Mouse (Mus musculus): ENCODE measurements at regions not wholly inside any gene's neighbourhood (a gene's known extent, or its start where the extent isn't known, plus 50 kb on each side); places are given as distances from the start of the nearest gene placed in this dataset.

- 80% methylated on average over 2 of the region's 2 CpGs for WGBS
- Histone ChIP-seq H3K4me3 (ENCODE audit: low read depth, low read length) (no peak overlapping the region), H3K36me3 (ENCODE audit: control insufficient read depth, insufficient read depth, low read length) (no peaks in the 10 kb centered on the region), H3K27ac (ENCODE audit: low read depth, low read length) (no peak overlapping the region), H3K4me2 (no peak overlapping the region), H3K9me3 (ENCODE audit: control insufficient read depth, low read length) (no peaks in the 10 kb centered on the region), H3K9ac (ENCODE audit: low read depth, low read length) (no peak overlapping the region), H3K27me3 (replicated peaks; ENCODE audit: control insufficient read depth, insufficient read depth, low read length) (no peaks in the 10 kb centered on the region), H3K4me1 (replicated peaks; ENCODE audit: control insufficient read depth, insufficient read depth, low read length) (no peaks in the 10 kb centered on the region)
- DNase-seq (ENCODE audit: low spot score), result no peak
- no peak for ATAC-seq (replicated peaks; ENCODE audit: low FRiP score)
Measured at GRCm38 (mm10) chr1:128810094-128810493, 218.0 kb upstream of the Cxcr4 start.

- H3K27ac ChIP-seq (ENCODE audit: low read depth, low read length), result no peak overlapping the region
- no peaks in the 10 kb centered on the region for H3K4me1 ChIP-seq (replicated peaks; ENCODE audit: control insufficient read depth, insufficient read depth, low read length)
- H3K27me3 ChIP-seq (replicated peaks; ENCODE audit: control insufficient read depth, insufficient read depth, low read length), result no peaks in the 10 kb centered on the region
- no peak for DNase-seq (ENCODE audit: low spot score)
- H3K4me2 ChIP-seq, result no peak overlapping the region
- H3K36me3 ChIP-seq (ENCODE audit: control insufficient read depth, insufficient read depth, low read length), result no peaks in the 10 kb centered on the region
- no peak overlapping the region for H3K9ac ChIP-seq (ENCODE audit: low read depth, low read length)
- no peak overlapping the region for H3K4me3 ChIP-seq (ENCODE audit: low read depth, low read length)
- WGBS, result 85% methylated on average over 8 of the region's 8 CpGs
- no peaks in the 10 kb centered on the region for H3K9me3 ChIP-seq (ENCODE audit: control insufficient read depth, low read length)
- no peak for ATAC-seq (replicated peaks; ENCODE audit: low FRiP score)
Measured at GRCm38 (mm10) chr1:128809601-128810000, 217.5 kb upstream of the Cxcr4 start.

- Histone ChIP-seq H3K4me2 (no peak overlapping the region), H3K4me1 (replicated peaks; ENCODE audit: control insufficient read depth, insufficient read depth, low read length) (no peaks in the 10 kb centered on the region), H3K9ac (ENCODE audit: low read depth, low read length) (no peak overlapping the region), H3K9me3 (ENCODE audit: control insufficient read depth, low read length) (no peaks in the 10 kb centered on the region), H3K27ac (ENCODE audit: low read depth, low read length) (no peak overlapping the region), H3K4me3 (ENCODE audit: low read depth, low read length) (no peak overlapping the region), H3K36me3 (ENCODE audit: control insufficient read depth, insufficient read depth, low read length) (no peaks in the 10 kb centered on the region), H3K27me3 (replicated peaks; ENCODE audit: control insufficient read depth, insufficient read depth, low read length) (no peaks in the 10 kb centered on the region)
- 77% methylated on average over 5 of the region's 5 CpGs for WGBS
- ATAC-seq (replicated peaks; ENCODE audit: low FRiP score) (no peak), DNase-seq (ENCODE audit: low spot score) (no peak)
Measured at GRCm38 (mm10) chr1:128808599-128808998, 216.5 kb upstream of the Cxcr4 start.

- no peaks in the 10 kb centered on the region for H3K4me1 ChIP-seq (replicated peaks; ENCODE audit: control insufficient read depth, insufficient read depth, low read length)
- H3K27me3 ChIP-seq (replicated peaks; ENCODE audit: control insufficient read depth, insufficient read depth, low read length), result no peaks in the 10 kb centered on the region
- H3K27ac ChIP-seq (ENCODE audit: low read depth, low read length), result no peak overlapping the region
- WGBS, result 48% methylated on average over 10 of the region's 10 CpGs
- H3K9me3 ChIP-seq (ENCODE audit: control insufficient read depth, low read length), result no peaks in the 10 kb centered on the region
- no peak overlapping the region for H3K4me2 ChIP-seq
- ATAC-seq (replicated peaks; ENCODE audit: low FRiP score) (no peak), DNase-seq (ENCODE audit: low spot score) (no peak)
- no peak overlapping the region for H3K4me3 ChIP-seq (ENCODE audit: low read depth, low read length)
- no peaks in the 10 kb centered on the region for H3K36me3 ChIP-seq (ENCODE audit: control insufficient read depth, insufficient read depth, low read length)
- H3K9ac ChIP-seq (ENCODE audit: low read depth, low read length), result no peak overlapping the region
Measured at GRCm38 (mm10) chr1:128805687-128806653, 213.9 kb upstream of the Cxcr4 start.

- no peaks in the 10 kb centered on the region for H3K9me3 ChIP-seq (ENCODE audit: control insufficient read depth, low read length)
- H3K27ac ChIP-seq (ENCODE audit: low read depth, low read length), result no peak overlapping the region
- 32% methylated on average over 9 of the region's 9 CpGs for WGBS
- no peak overlapping the region for H3K4me3 ChIP-seq (ENCODE audit: low read depth, low read length)
- H3K4me2 ChIP-seq, result no peak overlapping the region
- no peak for DNase-seq (ENCODE audit: low spot score)
- H3K27me3 ChIP-seq (replicated peaks; ENCODE audit: control insufficient read depth, insufficient read depth, low read length), result no peaks in the 10 kb centered on the region
- no peaks in the 10 kb centered on the region for H3K4me1 ChIP-seq (replicated peaks; ENCODE audit: control insufficient read depth, insufficient read depth, low read length)
- 0 out of 2 replicates have a peak, but pooled peaks have one; percentile 15 for ATAC-seq (replicated peaks; ENCODE audit: low FRiP score)
- no peak overlapping the region for H3K9ac ChIP-seq (ENCODE audit: low read depth, low read length)
- H3K36me3 ChIP-seq (ENCODE audit: control insufficient read depth, insufficient read depth, low read length), result no peaks in the 10 kb centered on the region
Measured at GRCm38 (mm10) chr1:128803433-128804060, 211.5 kb upstream of the Cxcr4 start.

- no peak overlapping the region for H3K4me2 ChIP-seq
- no peaks in the 10 kb centered on the region for H3K9me3 ChIP-seq (ENCODE audit: control insufficient read depth, low read length)
- H3K4me1 ChIP-seq (replicated peaks; ENCODE audit: control insufficient read depth, insufficient read depth, low read length), result no peaks in the 10 kb centered on the region
- no peak overlapping the region for H3K4me3 ChIP-seq (ENCODE audit: low read depth, low read length)
- no peak for DNase-seq (ENCODE audit: low spot score)
- H3K36me3 ChIP-seq (ENCODE audit: control insufficient read depth, insufficient read depth, low read length), result no peaks in the 10 kb centered on the region
- no peak for ATAC-seq (replicated peaks; ENCODE audit: low FRiP score)
- no peaks in the 10 kb centered on the region for H3K27me3 ChIP-seq (replicated peaks; ENCODE audit: control insufficient read depth, insufficient read depth, low read length)
- H3K27ac ChIP-seq (ENCODE audit: low read depth, low read length), result no peak overlapping the region
- H3K9ac ChIP-seq (ENCODE audit: low read depth, low read length), result no peak overlapping the region
Measured at GRCm38 (mm10) chr1:128803058-128803432, 211.0 kb upstream of the Cxcr4 start.

- H3K4me3 ChIP-seq (ENCODE audit: low read depth, low read length), result no peak overlapping the region
- ATAC-seq (replicated peaks; ENCODE audit: low FRiP score), result no peak
- H3K4me1 ChIP-seq (replicated peaks; ENCODE audit: control insufficient read depth, insufficient read depth, low read length), result no peaks in the 10 kb centered on the region
- H3K27ac ChIP-seq (ENCODE audit: low read depth, low read length), result no peak overlapping the region
- H3K9ac ChIP-seq (ENCODE audit: low read depth, low read length), result no peak overlapping the region
- WGBS, result 75% methylated on average over 4 of the region's 4 CpGs
- no peaks in the 10 kb centered on the region for H3K36me3 ChIP-seq (ENCODE audit: control insufficient read depth, insufficient read depth, low read length)
- no peak for DNase-seq (ENCODE audit: low spot score)
- H3K27me3 ChIP-seq (replicated peaks; ENCODE audit: control insufficient read depth, insufficient read depth, low read length), result no peaks in the 10 kb centered on the region
- no peaks in the 10 kb centered on the region for H3K9me3 ChIP-seq (ENCODE audit: control insufficient read depth, low read length)
- H3K4me2 ChIP-seq, result no peak overlapping the region
Measured at GRCm38 (mm10) chr1:128798721-128799120, 206.6 kb upstream of the Cxcr4 start.

GRCm38 (mm10) chr1:128795654-128796053 lies 203.6 kb upstream of the Cxcr4 start:
- H3K4me1 ChIP-seq (replicated peaks; ENCODE audit: control insufficient read depth, insufficient read depth, low read length), result no peaks in the 10 kb centered on the region
- ATAC-seq (replicated peaks; ENCODE audit: low FRiP score) (no peak), DNase-seq (ENCODE audit: low spot score) (no peak)
- no peak overlapping the region for H3K4me3 ChIP-seq (ENCODE audit: low read depth, low read length)
- no peaks in the 10 kb centered on the region for H3K27me3 ChIP-seq (replicated peaks; ENCODE audit: control insufficient read depth, insufficient read depth, low read length)
- no peak overlapping the region for H3K4me2 ChIP-seq
- H3K27ac ChIP-seq (ENCODE audit: low read depth, low read length), result no peak overlapping the region
- WGBS, result 87% methylated on average over 6 of the region's 6 CpGs
- H3K9ac ChIP-seq (ENCODE audit: low read depth, low read length), result no peak overlapping the region
- H3K36me3 ChIP-seq (ENCODE audit: control insufficient read depth, insufficient read depth, low read length), result no peaks in the 10 kb centered on the region
- H3K9me3 ChIP-seq (ENCODE audit: control insufficient read depth, low read length), result no peaks in the 10 kb centered on the region

- no peaks in the 10 kb centered on the region for H3K9me3 ChIP-seq (ENCODE audit: control insufficient read depth, low read length)
- H3K9ac ChIP-seq (ENCODE audit: low read depth, low read length), result no peak overlapping the region
- no peak overlapping the region for H3K4me3 ChIP-seq (ENCODE audit: low read depth, low read length)
- H3K4me1 ChIP-seq (replicated peaks; ENCODE audit: control insufficient read depth, insufficient read depth, low read length), result no peaks in the 10 kb centered on the region
- no peak overlapping the region for H3K27ac ChIP-seq (ENCODE audit: low read depth, low read length)
- no peaks in the 10 kb centered on the region for H3K36me3 ChIP-seq (ENCODE audit: control insufficient read depth, insufficient read depth, low read length)
- DNase-seq (ENCODE audit: low spot score), result no peak
- 84% methylated on average over 6 of the region's 6 CpGs for whole genome bisulfite sequencing
- no peak overlapping the region for H3K4me2 ChIP-seq
- no peaks in the 10 kb centered on the region for H3K27me3 ChIP-seq (replicated peaks; ENCODE audit: control insufficient read depth, insufficient read depth, low read length)
- no peak for ATAC-seq (replicated peaks; ENCODE audit: low FRiP score)
Measured at GRCm38 (mm10) chr1:128790881-128791280, 198.8 kb upstream of the Cxcr4 start.

Data from liver, embryonic 11.5 days (tissue).